Mouse (Mus musculus): ENCODE results near the gene Clnk. TPM values are rescaled to one million over a fixed set of nuclear protein-coding genes. Genes with fewer than 3 reads are reported as not detected.

The Clnk gene
- polyA plus RNA-seq, 1 experiment from 2014 or later = 0.16 TPM

DNA sequence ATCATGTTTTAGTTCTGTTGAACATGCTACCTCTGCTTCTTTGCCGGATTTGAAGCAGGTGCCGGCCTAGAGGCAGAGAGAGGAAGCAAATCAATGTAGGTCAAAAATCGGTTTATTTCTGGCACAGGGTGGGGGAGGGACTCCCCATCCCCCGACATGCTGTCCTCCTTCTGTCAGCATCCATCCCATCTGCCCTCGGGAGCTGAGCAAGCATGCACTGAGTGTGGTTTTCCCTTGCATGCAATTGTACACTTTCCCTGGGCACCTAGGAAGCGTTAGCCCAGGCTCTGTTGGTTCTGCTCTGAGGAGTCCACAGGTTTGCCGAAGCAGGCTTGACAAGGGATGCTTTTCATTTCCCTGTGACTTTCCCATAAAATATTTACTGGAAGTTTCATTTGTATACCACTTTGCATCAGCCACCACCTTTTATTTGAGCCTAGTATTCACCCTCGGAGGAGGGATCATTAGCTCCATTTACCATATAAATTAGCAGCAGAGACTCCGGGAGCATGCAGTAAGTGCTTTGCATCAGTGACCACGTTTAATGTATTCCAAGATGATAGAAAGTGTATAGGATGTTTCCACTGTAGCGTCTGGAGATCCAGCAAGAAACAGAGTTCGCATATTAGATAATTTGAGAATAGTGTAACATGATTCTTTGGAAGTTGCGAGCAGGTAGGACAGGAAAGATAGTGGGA, 14.2 kb downstream of the Clnk start:
- WGBS = 58% methylated on average over 13 of the region's 13 CpGs

DNA sequence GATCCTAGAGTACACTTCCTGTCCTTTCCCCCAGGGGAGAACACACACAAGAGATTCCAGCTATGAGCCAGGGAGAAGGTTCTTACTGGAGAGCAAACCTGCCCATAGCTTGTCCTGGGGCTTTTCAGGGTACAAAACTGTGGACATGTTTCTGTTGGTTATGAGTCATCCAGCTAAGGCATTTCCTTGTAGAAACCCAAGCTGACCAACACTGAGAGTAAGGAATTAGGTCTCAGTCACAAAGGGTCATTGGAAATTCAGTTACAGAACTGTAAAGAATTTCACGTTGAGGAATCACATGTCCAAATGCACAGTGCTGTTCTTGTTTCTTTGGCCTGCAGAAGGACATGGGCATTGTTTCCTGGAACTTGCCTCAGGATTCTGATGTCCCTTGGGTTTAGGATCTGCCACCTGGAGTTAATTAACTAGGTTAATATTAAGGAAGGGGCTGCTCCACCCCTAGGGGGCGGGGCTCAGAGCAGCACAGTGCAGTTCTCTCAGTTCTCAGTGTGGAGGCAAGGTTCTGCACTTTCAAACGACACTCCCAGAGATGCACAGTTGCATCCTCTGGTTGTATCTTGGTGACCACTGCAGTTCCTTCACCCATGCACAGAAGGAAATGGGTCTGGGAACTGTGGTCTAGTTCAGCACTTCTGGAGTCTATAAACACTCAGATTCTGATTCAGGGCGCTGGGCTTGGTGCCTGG, 18.4 kb downstream of the Clnk start:
- no peak for ATAC-seq
- peaks cover under 1% of the 10 kb centered on the region for H3K9me3 ChIP-seq (ENCODE audit: control insufficient read depth, low read length)
- H3K27me3 ChIP-seq (replicated peaks; ENCODE audit: control insufficient read depth, insufficient read depth, low read length) = no peaks in the 10 kb centered on the region
- no peak overlapping the region for H3K27ac ChIP-seq (ENCODE audit: low read length)
- no peak overlapping the region for H3K9ac ChIP-seq (replicated peaks; ENCODE audit: low read depth, low read length)
- H3K36me3 ChIP-seq (ENCODE audit: control insufficient read depth, insufficient read depth) = no peaks in the 10 kb centered on the region
- 61% methylated on average over 4 of the region's 4 CpGs for WGBS
- no peak overlapping the region for H3K4me2 ChIP-seq (ENCODE audit: low read length)
- H3K4me1 ChIP-seq (replicated peaks; ENCODE audit: control insufficient read depth, insufficient read depth, low read length) = peaks cover 6% of the 10 kb centered on the region
- H3K4me3 ChIP-seq (replicated peaks; ENCODE audit: low read length) = no peak overlapping the region

More for the DNA sequence above, 14.2 kb downstream of the Clnk start:
- Histone ChIP-seq H3K36me3 (ENCODE audit: control insufficient read depth, insufficient read depth) (no peaks in the 10 kb centered on the region), H3K27ac (ENCODE audit: low read length) (no peak overlapping the region), H3K27me3 (replicated peaks; ENCODE audit: control insufficient read depth, insufficient read depth, low read length) (no peaks in the 10 kb centered on the region), H3K4me1 (replicated peaks; ENCODE audit: control insufficient read depth, insufficient read depth, low read length) (peaks cover 6% of the 10 kb centered on the region), H3K9ac (replicated peaks; ENCODE audit: low read depth, low read length) (no peak overlapping the region), H3K9me3 (ENCODE audit: control insufficient read depth, low read length) (no peaks in the 10 kb centered on the region), H3K4me3 (replicated peaks; ENCODE audit: low read length) (no peak overlapping the region), H3K4me2 (ENCODE audit: low read length) (no peak overlapping the region)
- ATAC-seq = peak; percentile 68; the same call in 1 of the 2 replicates

DNA sequence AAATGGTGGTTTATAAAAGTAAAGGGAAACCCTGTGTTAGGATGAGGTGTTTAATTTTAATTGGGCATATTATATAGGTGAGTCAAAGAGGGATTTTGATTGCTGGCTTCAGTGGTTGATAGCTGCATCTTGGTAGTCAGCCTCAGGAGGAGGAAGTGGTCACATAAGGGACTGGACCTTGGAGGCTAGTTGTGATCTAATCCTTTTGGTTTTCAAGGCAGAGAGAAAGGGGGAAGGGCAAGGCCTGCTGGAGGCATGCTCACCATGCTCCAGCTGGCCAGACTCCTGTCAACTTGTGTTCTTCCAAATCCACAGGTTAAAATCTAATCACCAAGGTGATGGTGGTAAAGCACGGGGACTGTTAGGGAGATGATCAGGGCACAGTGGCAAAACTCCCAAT, 19.0 kb downstream of the Clnk start:
- Histone ChIP-seq H3K9me3 (ENCODE audit: control insufficient read depth, low read length) (peaks cover 4% of the 10 kb centered on the region), H3K4me3 (replicated peaks; ENCODE audit: low read length) (no peak overlapping the region), H3K27me3 (replicated peaks; ENCODE audit: control insufficient read depth, insufficient read depth, low read length) (no peaks in the 10 kb centered on the region), H3K4me2 (ENCODE audit: low read length) (no peak overlapping the region), H3K4me1 (replicated peaks; ENCODE audit: control insufficient read depth, insufficient read depth, low read length) (peaks cover 6% of the 10 kb centered on the region), H3K27ac (ENCODE audit: low read length) (no peak overlapping the region), H3K9ac (replicated peaks; ENCODE audit: low read depth, low read length) (no peak overlapping the region), H3K36me3 (ENCODE audit: control insufficient read depth, insufficient read depth) (no peaks in the 10 kb centered on the region)
- no peak for ATAC-seq
- WGBS = 90% methylated on average over 1 of the region's 1 CpGs

DNA sequence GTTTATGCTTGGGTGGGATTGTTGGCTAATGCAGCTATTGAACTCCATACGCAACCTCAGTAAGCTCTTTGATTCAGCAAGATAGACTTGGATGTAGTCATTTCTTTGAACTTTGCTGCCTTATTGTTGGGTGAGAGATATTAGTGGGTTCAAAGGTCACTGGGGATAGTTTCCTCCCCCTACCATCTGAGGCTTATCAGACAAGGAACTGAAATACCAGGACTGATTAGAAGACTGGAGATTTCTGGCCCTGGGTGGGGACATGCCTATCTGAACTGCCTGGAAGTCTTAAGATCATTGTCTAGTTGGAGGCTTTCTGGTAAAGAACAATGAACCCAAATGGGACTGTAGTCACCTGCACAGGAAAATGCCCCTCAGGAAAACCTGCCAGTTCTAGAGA, 26.4 kb downstream of the Clnk start:
- peaks cover 4% of the 10 kb centered on the region for H3K9me3 ChIP-seq (ENCODE audit: control insufficient read depth, low read length)
- no peak for ATAC-seq
- H3K27me3 ChIP-seq (replicated peaks; ENCODE audit: control insufficient read depth, insufficient read depth, low read length) = no peaks in the 10 kb centered on the region
- no peaks in the 10 kb centered on the region for H3K36me3 ChIP-seq (ENCODE audit: control insufficient read depth, insufficient read depth)
- no peak overlapping the region for H3K9ac ChIP-seq (replicated peaks; ENCODE audit: low read depth, low read length)
- H3K4me1 ChIP-seq (replicated peaks; ENCODE audit: control insufficient read depth, insufficient read depth, low read length) = peaks cover 2% of the 10 kb centered on the region; the same call in 1 of the 2 replicates
- no peak overlapping the region for H3K27ac ChIP-seq (ENCODE audit: low read length)
- no peak overlapping the region for H3K4me2 ChIP-seq (ENCODE audit: low read length)
- H3K4me3 ChIP-seq (replicated peaks; ENCODE audit: low read length) = no peak overlapping the region
- 90% methylated on average over 1 of the region's 1 CpGs for WGBS

DNA sequence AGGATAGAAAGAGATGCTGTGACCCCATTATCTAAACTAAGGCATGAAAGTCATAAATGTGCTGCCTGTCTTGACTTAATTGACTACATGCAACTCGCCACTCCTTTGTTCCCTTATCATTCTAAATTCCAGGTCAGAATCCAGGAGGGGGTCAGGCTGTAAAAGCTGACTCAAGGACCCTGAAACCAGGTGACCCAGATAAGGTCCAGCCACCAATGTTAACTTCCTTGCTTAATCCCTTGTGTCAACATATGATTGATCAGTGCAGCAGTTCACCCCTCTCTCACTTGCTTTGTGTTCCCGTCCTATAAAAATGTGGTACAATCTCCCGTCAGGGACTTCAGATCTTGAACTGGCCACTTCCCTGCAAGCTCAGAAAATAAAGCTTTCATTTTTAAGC, 31.1 kb downstream of the Clnk start:
- no peak for ATAC-seq
- no peak overlapping the region for H3K4me2 ChIP-seq (ENCODE audit: low read length)
- H3K36me3 ChIP-seq (ENCODE audit: control insufficient read depth, insufficient read depth) = no peaks in the 10 kb centered on the region
- peaks cover 2% of the 10 kb centered on the region; the same call in 1 of the 2 replicates for H3K4me1 ChIP-seq (replicated peaks; ENCODE audit: control insufficient read depth, insufficient read depth, low read length)
- no peaks in the 10 kb centered on the region for H3K27me3 ChIP-seq (replicated peaks; ENCODE audit: control insufficient read depth, insufficient read depth, low read length)
- 60% methylated on average over 3 of the region's 3 CpGs for WGBS
- no peak overlapping the region for H3K9ac ChIP-seq (replicated peaks; ENCODE audit: low read depth, low read length)
- no peak overlapping the region for H3K27ac ChIP-seq (ENCODE audit: low read length)
- H3K9me3 ChIP-seq (ENCODE audit: control insufficient read depth, low read length) = no peaks in the 10 kb centered on the region
- no peak overlapping the region for H3K4me3 ChIP-seq (replicated peaks; ENCODE audit: low read length)

DNA sequence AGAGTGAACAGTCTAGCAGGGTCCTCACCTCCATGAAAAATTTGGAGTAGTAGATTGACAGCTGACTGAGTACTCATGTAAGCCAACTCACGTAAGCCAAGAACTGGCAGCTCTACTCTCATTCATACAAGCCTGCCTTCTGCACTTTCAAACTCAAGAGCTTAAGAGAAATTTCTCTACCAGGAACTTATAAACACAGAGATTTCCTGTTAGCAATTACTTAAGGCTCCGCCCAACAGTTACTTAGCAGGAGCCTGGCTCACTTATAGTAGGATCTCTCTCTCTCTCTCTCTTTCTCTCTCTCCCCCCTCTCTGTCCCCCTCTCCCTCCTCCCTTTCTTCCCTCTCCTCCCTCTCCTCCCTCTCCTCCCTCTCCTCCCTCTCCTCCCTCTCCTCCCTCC, 32.3 kb downstream of the Clnk start:
- no peak overlapping the region for H3K4me2 ChIP-seq (ENCODE audit: low read length)
- no peak overlapping the region for H3K27ac ChIP-seq (ENCODE audit: low read length)
- no peaks in the 10 kb centered on the region for H3K36me3 ChIP-seq (ENCODE audit: control insufficient read depth, insufficient read depth)
- no peaks in the 10 kb centered on the region for H3K9me3 ChIP-seq (ENCODE audit: control insufficient read depth, low read length)
- 89% methylated on average over 2 of the region's 2 CpGs for WGBS
- H3K4me1 ChIP-seq (replicated peaks; ENCODE audit: control insufficient read depth, insufficient read depth, low read length) = peaks cover 1% of the 10 kb centered on the region; the same call in 1 of the 2 replicates
- ATAC-seq = no peak
- no peaks in the 10 kb centered on the region for H3K27me3 ChIP-seq (replicated peaks; ENCODE audit: control insufficient read depth, insufficient read depth, low read length)
- H3K9ac ChIP-seq (replicated peaks; ENCODE audit: low read depth, low read length) = no peak overlapping the region
- no peak overlapping the region for H3K4me3 ChIP-seq (replicated peaks; ENCODE audit: low read length)

DNA sequence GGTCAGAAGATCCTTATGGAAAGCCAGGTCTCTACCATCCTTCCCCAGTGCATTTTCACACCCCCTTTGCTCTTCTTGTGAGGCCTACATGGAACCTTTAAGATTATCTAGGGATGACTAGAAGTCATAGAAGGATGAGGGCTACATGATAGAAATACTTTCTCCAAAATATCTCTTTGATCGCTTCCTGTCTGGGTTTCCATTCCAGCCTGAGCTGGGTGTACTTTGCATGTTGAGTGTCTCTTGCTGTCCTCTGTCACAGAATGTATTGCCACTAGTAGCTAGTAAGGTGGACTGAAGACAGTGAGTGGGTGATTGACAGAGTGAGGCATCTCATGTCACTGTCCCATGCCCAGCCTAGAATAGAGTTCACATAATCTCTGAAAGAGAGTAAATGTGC, 36.6 kb downstream of the Clnk start:
- Histone ChIP-seq H3K4me1 (replicated peaks; ENCODE audit: control insufficient read depth, insufficient read depth, low read length) (no peaks in the 10 kb centered on the region), H3K4me3 (replicated peaks; ENCODE audit: low read length) (no peak overlapping the region), H3K27ac (ENCODE audit: low read length) (no peak overlapping the region), H3K9me3 (ENCODE audit: control insufficient read depth, low read length) (no peaks in the 10 kb centered on the region), H3K9ac (replicated peaks; ENCODE audit: low read depth, low read length) (no peak overlapping the region), H3K4me2 (ENCODE audit: low read length) (no peak overlapping the region), H3K27me3 (replicated peaks; ENCODE audit: control insufficient read depth, insufficient read depth, low read length) (no peaks in the 10 kb centered on the region), H3K36me3 (ENCODE audit: control insufficient read depth, insufficient read depth) (no peaks in the 10 kb centered on the region)
- WGBS = 95% methylated on average over 1 of the region's 1 CpGs
- ATAC-seq = no peak

DNA sequence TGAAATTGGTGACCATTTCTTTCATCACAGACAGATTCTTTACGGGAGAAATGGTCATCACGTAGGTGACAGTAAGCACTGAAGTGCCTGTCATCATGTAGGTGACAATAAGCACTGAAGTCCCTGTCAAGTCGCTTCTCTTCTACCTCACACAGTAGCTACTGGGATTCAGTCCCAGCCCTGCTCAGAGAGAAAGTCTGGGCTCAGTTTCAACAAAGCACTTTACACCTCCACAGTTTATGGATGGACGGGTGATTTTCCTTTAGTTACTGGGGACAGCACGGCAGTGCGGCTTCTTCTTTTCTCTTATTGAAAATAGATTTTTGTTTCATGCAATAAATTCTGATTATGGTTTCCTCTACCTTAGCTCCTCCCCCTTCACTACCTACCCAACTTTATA, 49.3 kb downstream of the Clnk start:
- Histone ChIP-seq H3K9me3 (ENCODE audit: control insufficient read depth, low read length) (no peaks in the 10 kb centered on the region), H3K27me3 (replicated peaks; ENCODE audit: control insufficient read depth, insufficient read depth, low read length) (no peaks in the 10 kb centered on the region), H3K4me2 (ENCODE audit: low read length) (no peak overlapping the region), H3K9ac (replicated peaks; ENCODE audit: low read depth, low read length) (no peak overlapping the region), H3K27ac (ENCODE audit: low read length) (no peak overlapping the region), H3K4me1 (replicated peaks; ENCODE audit: control insufficient read depth, insufficient read depth, low read length) (no peaks in the 10 kb centered on the region), H3K4me3 (replicated peaks; ENCODE audit: low read length) (no peak overlapping the region), H3K36me3 (ENCODE audit: control insufficient read depth, insufficient read depth) (no peaks in the 10 kb centered on the region)
- ATAC-seq = no peak
- WGBS = 84% methylated on average over 6 of the region's 6 CpGs

DNA sequence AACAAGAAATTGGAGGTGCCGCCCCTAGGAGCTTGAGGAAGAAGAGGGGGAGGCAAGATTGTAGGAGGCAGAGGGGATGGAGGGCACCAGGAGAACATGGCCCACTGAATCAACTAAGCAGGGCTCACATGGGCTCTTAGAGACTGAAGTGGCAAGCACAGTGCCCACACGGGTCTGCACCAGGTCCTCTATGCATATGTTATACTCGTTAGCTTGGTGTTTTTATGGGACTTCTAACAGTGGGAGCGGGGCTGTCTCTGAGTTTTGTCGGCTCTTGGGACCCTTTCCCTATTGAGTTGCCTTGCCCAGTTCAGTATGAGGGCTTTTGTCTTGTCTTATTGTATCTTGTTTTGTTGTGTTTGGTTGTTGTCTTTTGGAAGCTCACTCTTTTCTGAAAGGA, 50.0 kb downstream of the Clnk start:
- WGBS = 59% methylated on average over 5 of the region's 5 CpGs
- H3K9ac ChIP-seq (replicated peaks; ENCODE audit: low read depth, low read length) = no peak overlapping the region

More for the DNA sequence above, 50.0 kb downstream of the Clnk start:
- Histone ChIP-seq H3K4me2 (ENCODE audit: low read length) (no peak overlapping the region), H3K27ac (ENCODE audit: low read length) (no peak overlapping the region), H3K27me3 (replicated peaks; ENCODE audit: control insufficient read depth, insufficient read depth, low read length) (no peaks in the 10 kb centered on the region), H3K4me1 (replicated peaks; ENCODE audit: control insufficient read depth, insufficient read depth, low read length) (no peaks in the 10 kb centered on the region), H3K9me3 (ENCODE audit: control insufficient read depth, low read length) (no peaks in the 10 kb centered on the region), H3K4me3 (replicated peaks; ENCODE audit: low read length) (no peak overlapping the region), H3K36me3 (ENCODE audit: control insufficient read depth, insufficient read depth) (no peaks in the 10 kb centered on the region)
- no peak for ATAC-seq
